Mouse (Mus musculus): ENCODE measurements around the gene Gm20388.
A peak's percentile ranks its signal among the peaks of the same experiment; 100 is the strongest.

The Gm20388 gene

DNA sequence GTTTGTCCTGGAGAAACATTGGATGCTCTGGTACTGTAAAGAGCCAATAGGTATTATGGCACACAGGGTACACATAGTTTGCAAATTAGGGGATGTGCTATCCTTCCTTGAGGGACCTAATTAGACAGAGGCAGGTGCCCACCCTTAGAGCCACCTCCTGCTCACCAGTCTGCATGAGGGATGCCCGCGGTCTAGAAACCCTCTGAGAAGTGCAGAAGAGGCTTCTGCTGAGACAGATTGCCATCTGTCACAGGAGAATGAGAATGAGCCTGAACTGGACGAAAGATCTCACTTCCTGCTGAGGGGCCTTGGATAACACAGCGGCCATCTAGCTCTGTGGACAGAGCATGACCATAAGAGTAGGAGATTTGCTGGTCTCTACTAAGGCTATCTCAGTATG lies 3002.2 kb downstream of the Gm20388 start:
- DNase-seq (ENCODE audit: low read depth, low spot score) = no peak

DNA sequence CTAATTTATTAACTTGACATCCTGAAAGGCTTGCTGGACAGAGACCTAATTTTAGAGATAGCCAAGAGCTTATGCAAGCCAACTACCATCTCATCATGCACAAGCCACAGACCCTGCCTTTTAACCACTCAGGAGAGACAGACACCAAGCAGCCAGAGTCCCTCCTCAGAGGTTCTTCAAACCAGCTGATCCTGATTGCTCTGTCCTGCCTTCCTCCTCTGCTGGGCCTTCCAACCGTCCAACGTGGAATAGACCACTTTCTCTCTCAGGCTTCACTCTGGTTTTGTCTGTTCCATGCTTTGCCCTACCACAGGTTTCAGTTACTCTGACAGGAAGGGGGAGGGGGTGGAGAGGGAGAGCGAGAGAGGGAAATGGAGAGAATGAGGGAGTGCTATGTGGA lies 3006.1 kb downstream of the Gm20388 start:
- no peak for DNase-seq (ENCODE audit: low read depth, low spot score)

DNA sequence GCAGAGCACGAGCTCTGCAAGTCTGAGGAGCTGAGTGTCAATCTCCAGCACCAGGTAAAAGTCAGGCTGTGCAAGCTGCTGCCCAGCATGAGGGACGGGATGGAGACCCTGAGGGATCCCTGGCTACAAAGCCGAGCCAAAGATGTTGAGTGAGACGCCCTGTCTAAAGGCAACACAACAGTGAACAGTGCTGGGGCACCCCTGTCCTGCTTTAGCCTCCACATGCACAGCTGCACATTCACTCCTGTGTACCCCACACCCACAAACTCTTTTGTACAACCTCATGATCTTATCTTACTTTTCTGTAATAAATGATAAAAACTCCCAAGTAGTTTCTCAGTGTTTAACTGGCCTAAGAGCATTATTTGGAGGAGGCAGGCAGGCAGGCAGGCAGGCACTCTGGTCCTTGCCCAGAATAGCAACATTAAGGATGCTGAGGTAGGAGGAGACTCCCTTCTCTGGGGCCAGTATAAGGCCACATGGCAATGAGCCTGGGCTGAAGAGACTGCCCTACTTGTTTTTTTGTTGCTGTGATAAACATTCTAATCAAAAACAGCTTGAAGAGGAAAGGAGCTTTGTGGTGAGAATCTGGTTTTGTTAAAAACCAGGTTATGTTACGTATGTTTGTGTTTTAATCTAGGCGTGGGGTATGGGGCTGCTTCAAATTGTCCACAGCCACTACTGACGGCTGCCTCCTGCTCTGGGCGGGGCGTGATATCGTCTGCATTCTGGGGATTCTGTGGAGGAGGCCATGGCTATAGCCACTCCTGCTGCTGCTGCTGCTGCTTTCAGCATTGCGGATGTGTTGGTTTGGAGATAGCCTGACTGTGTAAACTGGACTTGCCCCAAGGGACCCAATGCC lies 3007.1 kb downstream of the Gm20388 start:
- no peak for DNase-seq (ENCODE audit: low read depth, low spot score)

DNA sequence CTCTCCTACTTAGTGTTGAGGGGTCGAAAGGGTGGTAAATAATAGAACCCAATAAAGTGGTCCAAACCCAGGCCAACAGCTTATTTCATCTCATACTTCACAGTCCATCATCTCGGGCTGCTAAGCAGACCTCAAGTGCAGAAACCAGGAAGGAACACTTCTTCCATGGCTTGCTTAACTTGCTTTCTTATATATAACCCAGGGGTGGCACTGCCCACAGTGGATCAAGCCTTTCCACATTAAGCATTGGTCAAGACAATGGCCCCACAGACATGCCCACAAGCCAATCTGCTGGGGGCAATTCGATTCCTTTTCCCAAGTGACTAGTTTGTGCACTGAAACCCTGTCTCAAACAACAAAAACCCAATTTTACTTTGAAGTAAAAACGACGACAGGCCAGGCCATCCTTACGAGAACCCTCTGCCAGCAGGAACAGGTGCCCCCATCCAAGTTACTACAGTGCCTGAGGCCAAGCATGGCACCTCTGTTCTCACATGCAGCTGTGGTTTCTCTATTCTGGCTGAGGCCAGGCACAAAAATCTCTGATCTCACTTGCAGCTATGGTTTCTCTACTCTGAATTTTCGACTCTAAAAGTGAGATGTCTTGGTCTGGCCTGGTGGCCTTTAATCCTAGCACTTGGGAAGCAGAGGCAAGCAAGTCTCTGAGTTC lies 3007.9 kb downstream of the Gm20388 start:
- DNase-seq (ENCODE audit: low read depth, low spot score) = no peak

DNA sequence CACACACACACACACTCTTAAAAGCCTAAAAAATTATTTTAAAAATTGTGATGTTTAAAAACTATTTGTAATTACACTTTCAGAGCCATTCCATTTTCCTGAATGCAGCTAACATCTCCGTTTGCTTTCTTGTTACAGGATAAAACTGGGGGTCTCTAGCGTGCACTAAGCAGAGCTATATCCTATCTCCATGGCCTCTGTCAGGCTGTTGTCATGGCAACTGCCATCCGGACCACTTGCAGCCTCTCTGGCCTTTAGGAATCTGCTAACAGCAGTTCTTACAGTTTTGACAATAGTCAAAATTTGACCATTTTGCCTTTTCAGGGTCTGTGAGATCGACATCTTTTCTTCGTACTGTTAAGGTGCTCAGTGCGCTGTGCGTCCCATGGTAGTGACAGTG lies 3010.2 kb downstream of the Gm20388 start:
- DNase-seq (ENCODE audit: low read depth, low spot score) = no peak

DNA sequence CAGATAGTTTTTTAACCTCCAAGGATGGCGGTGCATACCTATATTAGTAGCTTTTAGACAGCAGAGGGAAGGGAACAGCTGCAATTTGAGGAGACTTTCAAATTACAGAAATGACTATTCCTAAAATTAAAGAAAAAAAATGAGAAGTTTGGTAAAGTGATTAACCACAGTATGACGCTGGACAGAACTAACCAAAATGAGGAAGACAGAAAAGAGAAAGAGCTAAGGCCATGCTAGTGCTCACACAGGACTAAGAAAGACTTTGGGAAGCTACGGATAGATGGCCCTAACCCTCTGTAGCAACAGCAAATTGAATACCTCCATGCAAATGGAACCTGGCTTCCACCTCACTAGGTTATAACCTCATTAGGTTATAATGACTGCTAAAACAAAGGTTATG lies 3012.3 kb downstream of the Gm20388 start:
- no peak for DNase-seq (ENCODE audit: low read depth, low spot score)

DNA sequence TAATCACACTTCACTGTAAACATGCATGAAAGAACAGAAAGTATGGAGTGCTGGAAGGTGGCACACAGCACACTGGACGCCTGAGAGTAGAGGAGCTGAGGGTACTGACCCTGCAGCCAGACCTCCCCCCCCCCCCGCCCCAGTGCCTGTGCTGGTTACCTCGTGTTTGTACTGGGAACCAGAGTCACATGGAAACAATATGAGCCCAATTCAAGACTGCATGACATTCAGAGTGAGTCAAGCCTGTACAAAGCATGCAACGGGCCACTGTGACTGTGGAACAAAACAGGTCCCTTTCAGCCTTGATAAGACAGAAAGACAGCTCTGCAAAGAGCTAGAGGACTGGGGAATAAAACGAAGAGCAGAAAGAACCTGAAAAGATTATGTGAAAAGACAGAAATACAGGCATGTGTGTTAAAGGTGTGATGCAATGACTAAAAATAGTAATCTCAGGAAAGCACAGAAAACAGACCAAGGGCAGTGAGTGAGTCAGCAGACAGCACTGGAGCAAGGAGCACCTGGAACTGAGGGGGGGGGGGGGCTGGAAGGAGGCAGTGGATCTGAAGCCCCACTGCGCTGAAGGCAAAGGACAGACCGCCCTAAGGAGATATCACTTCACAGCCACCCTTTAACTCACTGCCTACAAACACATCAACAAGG lies 3012.9 kb downstream of the Gm20388 start:
- DNase-seq (ENCODE audit: low read depth, low spot score) = no peak

DNA sequence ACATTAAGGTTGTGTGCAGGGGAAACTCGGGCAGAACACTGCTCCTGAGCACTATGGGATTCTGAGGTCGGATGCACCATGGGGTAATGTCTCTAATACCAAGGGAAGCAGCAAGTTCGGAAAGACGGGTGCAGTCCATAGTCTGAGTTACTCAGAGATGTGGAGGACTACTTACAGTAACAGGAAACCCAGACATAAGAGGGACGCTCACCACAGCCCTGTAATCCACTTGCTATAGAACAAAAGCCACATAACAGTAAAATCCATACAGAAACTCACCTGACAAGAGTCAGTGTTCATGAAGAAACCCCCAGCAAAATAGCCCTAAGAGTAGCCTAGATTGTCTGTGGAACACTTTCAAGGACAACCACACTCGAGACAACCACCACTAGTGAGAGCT lies 3013.4 kb downstream of the Gm20388 start:
- DNase-seq (ENCODE audit: low read depth, low spot score) = no peak

DNA sequence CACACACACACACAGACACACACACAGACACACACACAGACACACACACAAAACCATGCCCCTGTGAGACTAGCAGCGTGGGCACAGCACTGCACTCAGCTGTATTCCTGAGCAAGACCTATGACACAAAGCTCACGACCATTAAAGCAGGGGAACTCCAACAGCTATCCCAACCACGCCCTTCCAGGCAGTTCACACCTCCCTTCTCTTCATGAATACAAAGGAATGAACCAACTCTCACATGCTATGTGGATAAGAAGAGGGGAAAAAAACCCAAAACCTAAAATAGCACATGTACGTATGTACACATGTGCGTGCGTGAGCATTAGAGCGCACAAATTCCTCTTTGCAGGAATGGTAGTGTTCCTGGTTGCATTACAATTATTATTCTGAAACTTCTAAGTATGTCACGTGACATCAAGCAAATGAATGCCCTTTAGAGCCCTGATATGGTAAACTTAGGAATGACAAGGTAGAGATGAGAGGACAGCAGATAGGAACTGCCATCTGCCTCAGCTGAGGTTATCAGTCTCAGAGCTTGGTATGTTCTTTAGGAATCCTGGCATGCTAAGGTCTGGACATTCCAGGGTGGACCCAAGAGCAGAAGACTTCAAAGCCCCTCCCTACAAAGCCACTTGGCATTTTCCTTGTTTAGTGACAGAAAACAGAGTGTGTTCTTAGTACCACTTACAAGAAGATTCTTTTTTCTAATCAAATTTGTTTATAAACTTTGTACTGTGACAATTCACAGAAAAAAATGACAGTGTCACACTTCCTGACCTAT lies 3015.5 kb downstream of the Gm20388 start:
- DNase-seq (ENCODE audit: low read depth, low spot score) = peak; percentile 59

DNA sequence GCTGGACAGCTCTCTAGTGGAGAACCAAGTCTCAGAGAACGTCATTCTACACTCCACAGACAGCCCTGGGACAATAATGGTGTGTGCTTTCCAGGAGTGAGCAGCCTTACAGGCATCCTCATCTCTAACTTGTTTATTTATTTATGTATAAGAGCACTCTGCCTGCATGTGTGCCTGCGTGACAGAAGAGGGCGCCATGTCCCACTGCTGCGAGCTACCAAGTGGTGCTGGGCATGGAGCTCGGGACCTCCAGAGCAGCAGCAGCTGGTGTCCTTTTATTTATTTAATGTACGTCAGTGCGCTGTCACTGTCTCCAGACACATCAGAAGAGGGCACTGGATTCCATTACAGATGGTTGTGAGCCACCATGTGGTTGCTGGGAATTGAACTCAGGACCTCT lies 3016.1 kb downstream of the Gm20388 start:
- peak; percentile 63 for DNase-seq (ENCODE audit: low read depth, low spot score)

DNA sequence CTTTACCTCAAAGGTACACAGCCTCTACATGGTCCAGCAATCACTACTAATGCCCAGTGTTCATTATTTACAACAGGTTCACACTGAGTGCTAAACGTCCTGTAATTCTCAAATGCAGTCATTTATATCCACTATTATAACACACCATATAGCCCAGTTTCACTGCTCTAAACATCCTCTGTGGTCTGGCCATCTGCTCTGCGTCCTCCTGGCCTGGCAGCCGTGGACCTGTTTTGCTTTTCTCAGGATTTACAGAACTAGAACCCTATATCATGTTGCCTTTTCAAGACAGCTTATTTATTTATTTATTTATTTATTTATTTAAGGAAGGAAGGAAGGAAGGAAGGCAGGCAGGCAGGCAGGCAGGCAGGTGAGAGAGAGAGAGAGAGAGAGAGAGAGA lies 3017.2 kb downstream of the Gm20388 start:
- no peak for DNase-seq (ENCODE audit: low read depth, low spot score)

DNA sequence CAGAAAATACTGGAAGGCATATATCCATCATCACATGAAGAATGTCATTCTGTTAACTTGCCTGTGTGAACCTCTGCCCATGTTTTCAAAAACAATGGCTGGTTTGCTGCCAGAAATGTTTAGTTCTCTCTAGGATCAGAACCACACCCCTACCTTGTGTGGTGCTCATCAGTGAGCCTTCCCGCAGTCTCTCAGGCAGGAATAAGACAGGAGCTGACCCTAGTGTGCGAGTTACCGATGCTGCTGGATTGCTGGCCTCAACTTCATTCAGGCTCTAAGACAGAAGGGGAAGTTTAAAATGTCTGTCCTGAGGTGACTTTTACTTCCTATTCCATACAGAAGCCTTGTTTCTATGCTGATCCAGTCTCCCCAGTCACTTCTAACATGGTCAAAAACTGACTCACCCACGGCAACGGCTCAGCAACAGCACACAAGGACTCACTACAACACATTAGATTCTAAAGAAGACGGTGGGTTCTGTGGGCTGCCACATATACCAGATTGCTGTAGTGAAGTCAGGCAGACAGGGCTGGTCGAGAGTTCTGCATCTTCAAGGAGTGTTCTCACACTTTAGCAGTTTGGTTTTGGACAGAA lies 3018.1 kb downstream of the Gm20388 start:
- DNase-seq (ENCODE audit: low read depth, low spot score) = no peak

DNA sequence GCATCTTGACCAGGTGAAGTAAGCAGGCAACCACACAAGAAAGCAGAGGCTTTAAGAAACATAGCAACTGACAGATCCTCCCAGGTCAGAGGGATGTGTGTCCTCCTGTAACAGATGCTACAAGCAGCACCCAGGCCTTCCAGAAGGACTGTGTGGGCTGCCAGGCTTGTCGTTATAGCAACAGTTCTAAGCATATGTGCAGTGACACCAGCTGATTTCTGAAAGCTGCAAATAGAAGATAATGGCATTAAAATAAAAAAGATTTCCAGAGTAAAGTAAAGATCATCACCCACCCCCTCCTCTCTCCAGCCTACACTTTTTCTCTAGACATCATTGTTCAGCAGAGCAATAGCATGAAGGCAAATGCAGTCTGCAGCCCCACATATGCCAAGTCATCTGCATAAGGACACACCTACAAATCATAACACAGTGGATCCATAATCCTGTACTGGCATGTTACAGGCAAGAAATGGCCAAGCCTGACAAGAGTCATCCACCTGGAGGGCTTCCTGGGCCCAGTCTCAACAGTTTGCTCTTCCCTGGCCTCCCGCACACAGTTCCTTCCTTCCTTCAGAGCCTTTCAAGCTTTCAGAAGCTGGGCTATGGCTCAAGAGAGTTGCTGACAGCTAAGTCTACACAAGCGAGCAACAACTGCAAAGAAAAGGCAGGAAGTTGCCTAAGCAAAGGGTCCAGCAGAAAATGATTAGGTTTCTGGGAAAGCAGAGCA lies 3021.4 kb downstream of the Gm20388 start:
- no peak for DNase-seq (ENCODE audit: low read depth, low spot score)

DNA sequence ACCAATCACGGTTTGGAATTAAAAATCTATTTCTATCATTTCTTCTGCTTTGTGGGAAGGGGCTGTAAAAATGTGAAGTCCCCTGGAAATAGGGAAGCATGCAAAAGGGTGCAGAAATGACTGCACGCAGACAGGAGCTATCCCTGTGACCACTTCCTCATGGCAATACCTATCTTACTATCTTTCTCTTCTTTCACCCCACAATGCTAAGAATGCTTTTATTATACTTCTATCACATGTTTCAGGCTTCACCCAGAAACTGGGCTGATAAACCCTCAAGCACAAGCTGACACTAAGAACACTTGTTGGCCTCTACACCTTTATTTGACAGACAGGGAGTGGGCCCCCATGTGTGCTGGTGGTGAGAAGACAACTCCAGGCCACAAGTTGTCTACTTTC lies 3021.9 kb downstream of the Gm20388 start:
- DNase-seq (ENCODE audit: low read depth, low spot score) = no peak

DNA sequence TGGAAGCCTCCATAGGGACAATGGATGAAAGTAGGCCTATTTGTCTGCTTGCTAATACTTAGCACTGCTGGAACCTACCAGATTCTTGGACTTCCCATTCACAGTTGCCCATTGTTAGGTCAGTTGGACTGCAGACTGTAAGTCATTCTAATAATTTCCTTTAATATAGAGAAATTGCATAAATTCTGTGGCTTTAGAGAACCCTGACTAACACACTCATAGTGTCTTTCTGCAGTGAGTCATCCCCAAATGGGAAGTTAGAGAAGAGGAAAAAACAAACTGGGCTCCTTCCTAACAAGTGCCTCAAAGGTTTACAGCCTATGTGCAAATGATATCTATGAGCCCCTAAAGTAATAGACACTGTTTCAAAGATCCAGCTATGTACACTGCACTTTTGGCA lies 3023.3 kb downstream of the Gm20388 start:
- DNase-seq (ENCODE audit: low read depth, low spot score) = no peak

DNA sequence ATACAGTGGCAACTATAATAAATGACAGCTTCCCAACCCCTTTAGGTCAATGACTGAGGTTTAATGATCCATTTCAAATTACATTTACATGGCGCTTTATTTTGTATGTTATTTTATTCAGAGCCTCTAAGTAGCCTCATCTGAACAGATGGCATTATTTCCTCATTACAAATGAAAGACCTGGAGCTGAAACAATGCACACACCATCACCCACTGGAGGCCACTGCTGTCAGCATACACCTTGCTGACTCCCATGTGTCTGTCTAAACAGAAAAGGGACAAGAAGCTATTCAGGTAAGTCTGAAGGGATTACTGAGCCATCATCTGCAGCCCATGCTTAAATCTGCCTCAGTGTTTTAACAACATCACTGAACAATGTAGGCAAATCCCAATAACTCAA lies 3024.5 kb downstream of the Gm20388 start:
- no peak for DNase-seq (ENCODE audit: low read depth, low spot score)

DNA sequence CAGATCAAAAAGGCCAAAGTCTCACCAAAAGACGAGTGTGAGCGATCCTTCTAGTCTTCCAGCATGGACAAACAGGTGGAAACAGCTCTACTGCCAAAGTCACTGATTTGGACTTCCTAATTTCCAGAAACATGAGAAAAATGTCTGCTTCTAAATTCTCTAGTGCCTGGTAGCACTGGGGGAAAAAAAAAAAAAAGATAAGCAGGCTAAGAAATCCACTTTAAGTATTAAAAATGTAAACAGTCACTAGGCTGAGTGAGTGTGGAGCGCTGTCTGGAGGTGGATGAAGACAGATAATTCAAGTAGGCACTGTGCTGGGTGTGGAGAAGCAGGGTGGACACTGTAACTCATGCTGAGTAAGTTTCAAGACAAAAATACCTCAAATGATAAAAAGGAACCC lies 3025.3 kb downstream of the Gm20388 start:
- DNase-seq (ENCODE audit: low read depth, low spot score) = no peak

DNA sequence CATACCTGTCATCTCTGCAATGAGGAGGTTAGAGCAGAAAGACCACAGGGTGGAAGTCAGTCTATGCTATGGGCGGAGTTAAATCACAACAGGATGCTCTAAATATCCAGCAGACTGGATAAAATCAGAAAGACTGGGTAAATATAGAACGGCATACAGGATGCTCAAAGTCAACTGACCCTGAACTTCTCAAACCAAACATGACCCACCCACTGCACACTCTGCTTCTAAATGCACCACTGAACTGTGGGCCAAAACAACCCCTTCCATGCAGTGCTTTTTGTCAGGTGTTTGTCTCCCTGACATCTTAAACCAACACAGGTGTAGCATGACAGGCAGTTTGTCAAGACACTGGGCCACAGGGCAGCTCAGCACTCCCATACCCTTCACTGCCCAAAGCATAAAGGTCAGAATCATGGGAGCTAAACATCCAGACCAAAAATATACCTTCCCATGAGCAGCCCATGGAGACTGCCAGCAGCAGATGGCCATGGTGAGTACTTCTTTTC lies 3027.0 kb downstream of the Gm20388 start:
- DNase-seq (ENCODE audit: low read depth, low spot score) = no peak

DNA sequence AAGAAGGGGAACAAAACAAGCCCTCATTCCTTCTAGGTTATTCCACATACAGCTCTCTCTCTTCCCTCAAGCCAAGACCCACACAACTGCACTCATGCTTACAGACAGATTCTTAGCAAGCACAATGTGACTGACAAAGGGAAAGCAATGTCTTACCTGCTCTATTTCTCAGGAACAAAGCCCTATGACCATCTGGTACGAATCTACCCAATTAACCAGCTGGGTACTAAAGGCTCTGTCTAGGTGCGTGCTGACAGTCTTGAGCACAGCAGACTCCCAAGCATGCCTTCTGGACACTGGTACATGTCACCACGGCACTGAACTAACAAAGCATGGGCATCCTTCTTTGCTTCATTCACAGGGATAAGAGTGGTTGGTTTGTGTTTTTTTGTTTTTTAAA lies 3027.5 kb downstream of the Gm20388 start:
- DNase-seq (ENCODE audit: low read depth, low spot score) = no peak

DNA sequence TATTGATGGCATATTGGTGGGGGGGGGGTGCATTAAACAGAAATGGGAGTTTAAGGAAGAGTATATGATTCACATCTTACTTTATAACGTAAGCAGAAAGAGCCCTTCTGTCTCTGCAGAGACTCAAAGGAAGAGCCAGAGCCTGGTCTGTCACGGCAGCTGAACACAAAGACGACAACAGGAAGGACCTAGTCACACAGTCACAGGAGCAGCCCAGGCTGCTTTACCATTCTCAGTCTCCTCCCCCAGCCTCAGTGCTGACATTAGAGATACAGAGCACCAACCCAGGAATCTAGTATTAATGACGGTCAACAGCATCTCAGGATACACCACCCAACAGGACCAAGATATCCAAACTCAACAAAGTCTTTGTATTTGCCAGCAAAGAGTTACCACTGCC lies 3027.9 kb downstream of the Gm20388 start:
- no peak for DNase-seq (ENCODE audit: low read depth, low spot score)

All from ES-CJ7 (cell line).